8 mouse cellular contexts compared by ENCODE assay signal in genomic region chr15:81212976-81213375, GRCm38 (mm10). TPM values are rescaled to one million over a fixed set of nuclear protein-coding genes. Genes with fewer than 3 reads are reported as not detected.
DNase-seq lines count a peak whose midpoint lies in the region; ATAC-seq and TF ChIP-seq lines count a peak whose summit lies in the region.
"Had no signal": no experiment of that assay in that cellular context is flagged by ENCODE, and none has a peak within 500 bp of the region (broad histone marks: within the 10 kb centered on the region; RNA-seq: fewer than 3 reads in every experiment).

No protein-coding gene starts in this region.

- peaks cover 19% of the 10 kb centered on the region; the same call in 1 of the 2 replicates for H3K4me1 ChIP-seq in embryonic facial prominence, embryonic 14.5 days (ENCODE audit: control insufficient read depth, insufficient read depth, low read length)
- no peaks in the 10 kb centered on the region; the same call in 1 of the 2 replicates for H3K4me1 ChIP-seq in forebrain, embryonic 13.5 days
- H3K4me1 ChIP-seq: forebrain, embryonic 12.5 days had no signal

- H3K9ac ChIP-seq in embryonic facial prominence, embryonic 14.5 days (ENCODE audit: low read depth, low read length): 0 out of 2 replicates have a peak overlapping the region, but pooled peaks have one; percentile 12
- no peak overlapping the region for H3K9ac ChIP-seq in forebrain, embryonic 13.5 days
- H3K9ac ChIP-seq: forebrain, embryonic 12.5 days had no signal

- H3K27ac ChIP-seq in embryonic facial prominence, embryonic 14.5 days (replicated peaks; ENCODE audit: low read depth, low read length): no peak overlapping the region
- H3K27ac ChIP-seq in forebrain, embryonic 13.5 days: no peak overlapping the region
- H3K27ac ChIP-seq: forebrain, embryonic 12.5 days had no signal

- no peaks in the 10 kb centered on the region for H3K79me3 ChIP-seq in C2C12 (ENCODE audit: low read depth)

- no peaks in the 10 kb centered on the region for H3K27me3 ChIP-seq in C2C12 (ENCODE audit: control insufficient read depth, insufficient read depth, insufficient read length)
- H3K27me3 ChIP-seq in embryonic facial prominence, embryonic 14.5 days (replicated peaks; ENCODE audit: control insufficient read depth, insufficient read depth, low read length): no peaks in the 10 kb centered on the region
- no peaks in the 10 kb centered on the region for H3K27me3 ChIP-seq in forebrain, embryonic 13.5 days
- H3K27me3 ChIP-seq: forebrain, embryonic 12.5 days had no signal

- no peak overlapping the region for H3ac ChIP-seq in C2C12 (ENCODE audit: control insufficient read depth, insufficient read length, low read depth)

- H3K9me3 ChIP-seq in embryonic facial prominence, embryonic 14.5 days (ENCODE audit: control insufficient read depth, low read length): no peaks in the 10 kb centered on the region
- H3K9me3 ChIP-seq in forebrain, embryonic 13.5 days (replicated peaks): no peaks in the 10 kb centered on the region
- H3K9me3 ChIP-seq: forebrain, embryonic 12.5 days had no signal

- no peak for TF ChIP-seq CTCF in C2C12 (IDR thresholded peaks at IDR 0.05; ENCODE audit: control insufficient read depth, insufficient read depth, insufficient read length)

- WGBS in embryonic facial prominence, embryonic 14.5 days: 16% methylated on average over 15 of the region's 15 CpGs
- 78% methylated on average over 15 of the region's 15 CpGs for WGBS in forebrain, embryonic 13.5 days

- peak; percentile 85 for ATAC-seq in embryonic facial prominence, embryonic 14.5 days (ENCODE audit: low read depth)
- ATAC-seq in CD4-positive, CD25-positive, alpha-beta regulatory T cell, adult 4 months: no peak
- no peak for ATAC-seq in forebrain, embryonic 13.5 days

- no peaks in the 10 kb centered on the region for H3K36me3 ChIP-seq in C2C12 (ENCODE audit: control insufficient read depth, insufficient read depth)
- H3K36me3 ChIP-seq in embryonic facial prominence, embryonic 14.5 days (ENCODE audit: control insufficient read depth, insufficient read depth, low read length): no peaks in the 10 kb centered on the region
- H3K36me3 ChIP-seq in forebrain, embryonic 13.5 days (ENCODE audit: poor library complexity, severe bottlenecking): no peaks in the 10 kb centered on the region
- H3K36me3 ChIP-seq: forebrain, embryonic 12.5 days had no signal

- H3K79me2 ChIP-seq in C2C12 (ENCODE audit: control insufficient read depth, insufficient read depth): no peaks in the 10 kb centered on the region

- H3K4me3 ChIP-seq in C2C12 (ENCODE audit: insufficient read depth, poor library complexity, severe bottlenecking): no peak overlapping the region
- H3K4me3 ChIP-seq in embryonic facial prominence, embryonic 14.5 days (ENCODE audit: low read depth, low read length): 0 out of 2 replicates have a peak overlapping the region, but pooled peaks have one; percentile 3
- no peak overlapping the region for H3K4me3 ChIP-seq in forebrain, embryonic 13.5 days
- H3K4me3 ChIP-seq: forebrain, embryonic 12.5 days had no signal

- DNase-seq in 3134 (ENCODE audit: extremely low read depth, insufficient read length, low spot score): peak; percentile 31
- peak; percentile 84 for DNase-seq in embryonic facial prominence, embryonic 14.5 days (ENCODE audit: low spot score)
- DNase-seq in kidney, postnatal 36 days: peak; percentile 19 to 61
- no peak for DNase-seq in cerebellum, adult 9-10 months

- peak overlapping the region; percentile 43 for H3K4me2 ChIP-seq in embryonic facial prominence, embryonic 14.5 days (ENCODE audit: low read depth, low read length)
- no peak overlapping the region for H3K4me2 ChIP-seq in forebrain, embryonic 13.5 days
- H3K4me2 ChIP-seq: forebrain, embryonic 12.5 days had no signal

TF ChIP-seq in C2C12, 6 proteins besides CTCF, POLR2A, EP300 and RAD21:
- no peak for TF ChIP-seq CEBPB (IDR thresholded peaks at IDR 0.05; ENCODE audit: low read depth)
- peak; percentile 8 for TF ChIP-seq MYOD1 (IDR thresholded peaks at IDR 0.05; ENCODE audit: control insufficient read depth, insufficient read length, low read depth)

RNA-seq across cellular contexts. Expression of gene Mchr1, which starts 22.3 kb away (rescaled TPM):
- 0.81 TPM for polyA plus RNA-seq in C2C12 (2012; fragmentation: generic; extraction: Trizol)
- polyA plus RNA-seq in embryonic facial prominence, embryonic 14.5 days (2014; fragmentation: Nextera tagmentation; extraction: Ambion mirVana): 1.1 and 2.0 TPM in 2 replicates
- not detected for polyA plus RNA-seq in CD4-positive, CD25-positive, alpha-beta regulatory T cell, adult 4 months (2017; shearing (Covaris generic))
- polyA plus RNA-seq in forebrain, embryonic 13.5 days (2015; fragmentation: Nextera tagmentation; extraction: Ambion mirVana): 0.87 and 0.92 TPM in 2 replicates

RNA-seq across cellular contexts. Expression of gene Mrtfa, which starts 22.4 kb away (rescaled TPM):
- polyA plus RNA-seq in C2C12 (2012; fragmentation: generic; extraction: Trizol): 42.2 TPM
- polyA plus RNA-seq in embryonic facial prominence, embryonic 14.5 days (2014; fragmentation: Nextera tagmentation; extraction: Ambion mirVana): 24.5 and 28.6 TPM in 2 replicates
- polyA plus RNA-seq in CD4-positive, CD25-positive, alpha-beta regulatory T cell, adult 4 months (2017; shearing (Covaris generic)): 10 to 100 TPM; 41.0 to 78.2 TPM
- polyA plus RNA-seq in forebrain, embryonic 13.5 days (2015; fragmentation: Nextera tagmentation; extraction: Ambion mirVana): 21.2 and 23.4 TPM in 2 replicates
